Mouse (Mus musculus): ENCODE measurements around the gene Slc16a3. TPM values are rescaled to one million over a fixed set of nuclear protein-coding genes. Genes with fewer than 3 reads are reported as not detected.

Gene Slc16a3
- polyA plus RNA-seq, 1 experiment from 2014 or later: 81.7 TPM

DNA sequence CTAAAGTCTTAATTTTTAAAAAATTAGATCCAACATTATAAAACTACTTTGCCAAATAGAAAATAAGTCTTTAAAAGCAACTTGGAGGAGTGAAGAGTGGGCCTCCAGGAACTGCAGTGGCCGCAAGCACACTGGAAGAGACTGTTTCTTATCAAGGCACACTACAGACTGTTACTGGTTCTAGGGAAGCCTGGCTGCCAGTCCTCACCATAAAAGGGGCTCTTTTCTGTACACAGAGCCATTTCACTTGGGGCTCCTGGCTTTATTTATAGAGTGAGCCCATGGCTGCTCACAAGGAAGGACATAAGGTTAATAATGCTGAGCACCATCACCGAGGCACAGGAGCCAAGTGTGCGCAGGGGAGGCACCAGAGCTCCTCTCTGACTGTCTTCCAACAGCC lies 25.8 kb upstream of the Slc16a3 start:
- no peak for DNase-seq
- no peaks in the 10 kb centered on the region for H3K27me3 ChIP-seq
- peak overlapping the region; percentile 32; the same call in 1 of the 2 replicates for H3K27ac ChIP-seq
- peaks cover 6% of the 10 kb centered on the region for H3K4me1 ChIP-seq (replicated peaks)
- ATAC-seq (ENCODE audit: low read depth): no peak
- H3K9me3 ChIP-seq (replicated peaks): no peaks in the 10 kb centered on the region
- no peak overlapping the region for H3K9ac ChIP-seq
- H3K4me2 ChIP-seq: no peak overlapping the region
- peaks cover 49% of the 10 kb centered on the region for H3K36me3 ChIP-seq
- WGBS (ENCODE audit: insufficient replicate concordance): 76% methylated on average over 3 of the region's 3 CpGs
- no peak overlapping the region for H3K4me3 ChIP-seq (replicated peaks)

DNA sequence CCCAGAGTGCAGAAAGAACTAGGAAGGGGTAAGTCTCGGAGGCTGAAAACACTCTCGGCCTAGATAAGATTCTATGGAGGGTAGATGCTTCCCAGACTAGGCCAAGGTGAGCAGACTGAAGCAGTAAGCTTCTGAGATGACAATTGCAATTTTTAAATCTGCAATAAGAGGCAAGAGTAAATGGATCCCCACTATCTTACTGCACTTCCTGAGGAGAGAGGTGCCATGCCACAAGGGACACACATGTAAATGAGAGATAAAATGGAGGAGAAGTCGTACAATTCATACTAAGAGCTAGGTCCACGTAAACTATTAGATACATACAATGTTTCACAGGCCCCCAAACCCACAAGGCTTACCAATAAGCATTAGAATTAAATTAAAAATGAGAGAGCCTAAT lies 19.8 kb upstream of the Slc16a3 start:
- H3K27ac ChIP-seq: 0 out of 2 replicates have a peak overlapping the region, but pooled peaks have one; percentile 42
- H3K36me3 ChIP-seq: peaks cover 25% of the 10 kb centered on the region
- H3K4me2 ChIP-seq: no peak overlapping the region
- no peaks in the 10 kb centered on the region for H3K27me3 ChIP-seq
- no peak for ATAC-seq (ENCODE audit: low read depth)
- DNase-seq: no peak
- peaks cover 49% of the 10 kb centered on the region for H3K4me1 ChIP-seq (replicated peaks)
- H3K9me3 ChIP-seq (replicated peaks): no peaks in the 10 kb centered on the region
- H3K9ac ChIP-seq: peak overlapping the region; percentile 26; the same call in 1 of the 2 replicates
- 47% methylated on average over 4 of the region's 4 CpGs for WGBS (ENCODE audit: insufficient replicate concordance)
- no peak overlapping the region for H3K4me3 ChIP-seq (replicated peaks)

DNA sequence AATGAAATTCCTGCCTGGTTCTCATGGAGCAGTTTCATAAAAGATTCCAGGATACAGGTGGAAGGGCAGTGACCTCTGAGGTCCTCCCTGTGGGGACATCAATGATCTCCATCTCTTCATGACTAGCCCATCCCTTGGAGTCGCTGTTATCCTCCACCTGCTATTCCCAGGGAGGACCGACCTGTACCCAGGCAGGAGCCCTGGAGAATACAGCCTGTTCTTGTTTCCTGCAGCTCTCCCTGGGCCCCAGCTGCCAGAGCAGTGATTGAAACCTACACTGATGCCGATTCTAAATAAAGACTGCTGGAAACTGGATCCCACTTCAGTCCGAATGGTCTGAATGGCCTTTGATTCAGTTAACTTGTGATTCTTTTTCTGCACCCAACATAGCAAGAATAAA lies 16.8 kb upstream of the Slc16a3 start:
- DNase-seq (no peak), ATAC-seq (ENCODE audit: low read depth) (no peak)
- Histone ChIP-seq H3K4me3 (replicated peaks) (peak overlapping the region; percentile 78; the same call in 1 of the 2 replicates), H3K27ac (no peak overlapping the region), H3K4me1 (replicated peaks) (peaks cover 49% of the 10 kb centered on the region), H3K27me3 (no peaks in the 10 kb centered on the region), H3K9me3 (replicated peaks) (no peaks in the 10 kb centered on the region), H3K9ac (no peak overlapping the region), H3K36me3 (peaks cover 9% of the 10 kb centered on the region), H3K4me2 (0 out of 2 replicates have a peak overlapping the region, but pooled peaks have one; percentile 84)
- WGBS (ENCODE audit: insufficient replicate concordance): 87% methylated on average over 4 of the region's 4 CpGs

DNA sequence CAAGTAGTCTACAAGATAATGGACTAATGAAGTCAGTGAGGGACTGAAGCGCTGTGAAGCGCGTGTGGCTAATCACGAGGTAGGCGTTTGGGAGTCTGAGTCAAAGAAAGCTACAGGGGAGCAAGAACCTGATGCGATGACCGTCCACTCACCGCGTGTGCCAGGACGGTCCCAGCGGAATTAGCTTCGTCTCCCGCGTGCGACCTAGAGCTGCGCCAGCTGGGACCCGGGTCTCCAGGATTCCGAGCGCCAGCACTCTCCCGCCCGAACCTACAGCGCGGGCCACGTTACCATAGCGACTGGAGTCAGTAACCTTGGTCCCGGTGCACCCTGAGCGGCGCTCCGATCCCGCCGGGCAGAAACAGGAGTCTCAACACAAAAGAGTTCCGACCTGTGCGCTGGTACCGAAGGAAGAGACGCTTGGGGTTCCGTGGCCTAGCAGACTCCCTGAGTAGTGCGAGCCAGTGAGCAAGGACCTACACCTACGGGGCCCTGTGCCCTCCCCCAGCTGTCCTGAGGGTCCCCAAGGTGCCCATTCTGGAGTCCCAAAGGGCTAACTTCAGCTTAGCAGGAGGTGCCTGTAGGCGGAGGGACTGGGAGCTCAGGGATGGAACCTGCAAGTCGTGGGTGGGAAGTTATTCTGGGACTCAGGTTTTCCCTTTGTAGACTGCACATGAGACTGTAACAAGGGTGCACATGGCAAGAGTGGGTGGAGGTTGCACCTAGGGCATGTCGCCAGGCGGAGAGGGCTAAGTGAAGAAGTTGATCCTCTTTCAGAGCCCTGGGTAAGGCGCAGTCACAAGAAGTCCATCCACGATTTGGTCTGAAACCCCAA lies 15.5 kb upstream of the Slc16a3 start, which contains the start of gene Ccdc57:
Ccdc57 (minus strand) TSS at position 309 of the 835 bp plus-strand sequence.
- Histone ChIP-seq H3K4me3 (replicated peaks) (peak within 1 kb of the TSS; percentile 78), H3K4me2 (peak within 1 kb of the TSS; percentile 84), H3K9me3 (replicated peaks) (no peaks in the 10 kb centered on the region), H3K4me1 (replicated peaks) (peaks cover 50% of the 10 kb centered on the region), H3K27ac (peak within 1 kb of the TSS; percentile 58), H3K9ac (peak within 1 kb of the TSS; percentile 77), H3K36me3 (peaks cover 9% of the 10 kb centered on the region), H3K27me3 (no peaks in the 10 kb centered on the region)
- DNase-seq: peak; percentile 77
- ATAC-seq (ENCODE audit: low read depth): peak; percentile 87
- 9% methylated on average over 44 of the region's 44 CpGs for whole genome bisulfite sequencing (ENCODE audit: insufficient replicate concordance)

DNA sequence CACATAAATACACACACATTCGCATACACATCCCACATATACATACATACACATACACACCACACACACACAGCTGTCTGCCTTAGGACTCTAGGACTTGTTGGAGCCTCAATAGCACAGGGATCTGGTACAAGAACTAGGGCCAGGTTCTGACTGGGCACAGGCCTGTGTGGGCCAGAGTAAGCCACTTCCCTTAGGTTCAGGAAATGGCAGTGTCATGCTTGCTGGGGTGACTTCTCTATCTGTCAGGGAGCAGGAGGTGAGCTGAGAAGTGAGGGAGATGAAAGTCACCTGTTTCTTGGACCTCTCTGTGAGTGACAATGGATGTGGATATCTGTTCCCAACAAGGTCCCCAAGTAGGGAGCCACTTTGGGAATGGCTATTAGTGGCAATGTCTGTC lies 10.3 kb upstream of the Slc16a3 start:
- Histone ChIP-seq H3K27ac (peak overlapping the region; percentile 45), H3K9ac (peak overlapping the region; percentile 49; the same call in 1 of the 2 replicates)

DNA sequence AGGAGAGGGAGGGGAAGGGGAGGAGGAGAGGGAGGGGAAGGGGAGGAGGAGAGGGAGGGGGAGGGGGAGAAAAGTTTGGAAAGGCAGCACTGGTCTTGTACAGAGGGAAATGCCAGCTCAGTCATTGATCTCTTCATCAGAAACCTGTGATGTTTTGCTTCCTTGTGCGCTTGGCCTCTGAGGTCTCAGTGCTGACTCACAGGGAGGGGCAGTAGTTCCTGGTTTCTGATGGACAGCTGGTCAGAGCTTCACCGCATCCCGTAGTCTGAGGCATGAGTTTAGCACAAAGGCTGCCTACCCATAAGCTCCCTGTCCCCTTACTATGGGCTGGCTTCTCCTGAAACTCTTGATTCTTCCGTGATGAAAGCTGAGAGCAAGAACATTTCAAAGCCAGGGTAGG lies 9.5 kb upstream of the Slc16a3 start:
- peak overlapping the region; percentile 82 for H3K27ac ChIP-seq
- H3K9me3 ChIP-seq (replicated peaks): no peaks in the 10 kb centered on the region
- H3K9ac ChIP-seq: peak overlapping the region; percentile 22; the same call in 1 of the 2 replicates
- H3K4me1 ChIP-seq (replicated peaks): peaks cover 26% of the 10 kb centered on the region
- DNase-seq: peak; percentile 56
- 3% methylated on average over 4 of the region's 4 CpGs for WGBS (ENCODE audit: insufficient replicate concordance)
- no peaks in the 10 kb centered on the region for H3K36me3 ChIP-seq
- H3K4me3 ChIP-seq (replicated peaks): no peak overlapping the region
- ATAC-seq (ENCODE audit: low read depth): peak; percentile 81
- peak overlapping the region; percentile 38 for H3K4me2 ChIP-seq
- peaks cover 6% of the 10 kb centered on the region for H3K27me3 ChIP-seq

More for the DNA sequence above, 10.3 kb upstream of the Slc16a3 start:
- 79% methylated on average over 1 of the region's 1 CpGs for WGBS (ENCODE audit: insufficient replicate concordance)
- Histone ChIP-seq H3K4me1 (replicated peaks) (peaks cover 30% of the 10 kb centered on the region), H3K4me3 (replicated peaks) (no peak overlapping the region), H3K4me2 (peak overlapping the region; percentile 37), H3K36me3 (no peaks in the 10 kb centered on the region), H3K27me3 (no peaks in the 10 kb centered on the region), H3K9me3 (replicated peaks) (no peaks in the 10 kb centered on the region)
- peak; percentile 81 for ATAC-seq (ENCODE audit: low read depth)
- no peak for DNase-seq

DNA sequence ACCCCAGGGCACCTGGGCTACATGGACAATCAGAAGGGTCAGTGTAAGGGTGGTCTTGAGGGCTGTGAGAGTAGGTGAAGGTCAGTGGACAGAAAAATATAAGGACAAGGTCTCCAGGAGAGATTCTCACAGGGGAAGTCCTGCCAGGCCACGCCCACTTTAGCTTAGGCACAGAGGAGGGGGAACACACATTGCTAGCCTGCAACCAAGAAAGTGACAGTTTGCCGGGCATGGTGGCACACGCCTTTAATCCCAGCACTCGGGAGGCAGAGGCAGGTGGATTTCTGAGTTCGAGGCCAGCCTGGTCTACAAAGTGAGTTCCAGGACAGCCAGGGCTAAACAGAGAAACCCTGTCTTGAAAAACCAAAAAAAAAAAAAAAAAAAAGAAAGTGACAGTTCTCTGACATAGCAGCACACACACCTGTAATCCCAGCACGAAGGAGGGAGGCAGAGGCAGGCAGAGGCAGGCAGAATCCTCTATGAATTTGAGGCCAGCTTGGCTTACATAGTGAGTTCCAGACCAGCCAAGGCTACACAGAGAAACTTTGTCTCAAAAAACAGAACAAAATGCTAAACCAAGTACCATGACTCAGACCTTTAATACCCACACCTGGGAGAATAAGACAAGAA lies 8.5 kb upstream of the Slc16a3 start:
- H3K27me3 ChIP-seq: peaks cover 16% of the 10 kb centered on the region
- 24% methylated on average over 6 of the region's 6 CpGs for WGBS (ENCODE audit: insufficient replicate concordance)
- H3K4me3 ChIP-seq (replicated peaks): no peak overlapping the region
- no peak overlapping the region for H3K9ac ChIP-seq
- peak overlapping the region; percentile 82 for H3K27ac ChIP-seq
- H3K4me2 ChIP-seq: peak overlapping the region; percentile 38
- H3K4me1 ChIP-seq (replicated peaks): peaks cover 26% of the 10 kb centered on the region
- peak; percentile 6; the same call in 1 of the 2 replicates for ATAC-seq (ENCODE audit: low read depth)
- DNase-seq: no peak
- no peaks in the 10 kb centered on the region for H3K36me3 ChIP-seq
- no peaks in the 10 kb centered on the region for H3K9me3 ChIP-seq (replicated peaks)

DNA sequence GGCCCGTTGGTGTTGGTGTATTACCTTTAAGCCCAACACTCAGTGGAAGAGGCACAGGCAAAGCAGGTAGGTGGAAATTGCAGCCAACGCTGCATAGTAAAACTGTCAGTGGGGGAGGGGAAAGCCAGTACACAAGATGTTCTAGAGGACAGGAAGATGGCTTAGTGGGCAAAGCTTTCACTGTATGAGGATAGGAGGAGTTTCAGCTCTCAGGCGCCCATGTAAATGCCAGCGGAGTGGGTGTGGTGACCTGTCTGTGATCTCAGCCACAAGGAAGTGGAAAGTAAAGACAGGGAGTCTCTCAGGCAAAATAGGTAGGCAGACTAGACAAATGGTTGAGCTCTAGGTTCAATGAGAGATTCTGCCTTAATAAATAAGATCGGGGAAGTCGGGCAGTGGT lies 7.3 kb upstream of the Slc16a3 start:
- ATAC-seq (ENCODE audit: low read depth) (no peak), DNase-seq (no peak)
- Histone ChIP-seq H3K27ac (no peak overlapping the region; the same call in 1 of the 2 replicates), H3K27me3 (peaks cover 24% of the 10 kb centered on the region), H3K36me3 (no peaks in the 10 kb centered on the region), H3K9me3 (replicated peaks) (no peaks in the 10 kb centered on the region), H3K4me3 (replicated peaks) (no peak overlapping the region), H3K9ac (no peak overlapping the region), H3K4me2 (no peak overlapping the region), H3K4me1 (replicated peaks) (peaks cover 26% of the 10 kb centered on the region)
- WGBS (ENCODE audit: insufficient replicate concordance): 75% methylated on average over 6 of the region's 6 CpGs

DNA sequence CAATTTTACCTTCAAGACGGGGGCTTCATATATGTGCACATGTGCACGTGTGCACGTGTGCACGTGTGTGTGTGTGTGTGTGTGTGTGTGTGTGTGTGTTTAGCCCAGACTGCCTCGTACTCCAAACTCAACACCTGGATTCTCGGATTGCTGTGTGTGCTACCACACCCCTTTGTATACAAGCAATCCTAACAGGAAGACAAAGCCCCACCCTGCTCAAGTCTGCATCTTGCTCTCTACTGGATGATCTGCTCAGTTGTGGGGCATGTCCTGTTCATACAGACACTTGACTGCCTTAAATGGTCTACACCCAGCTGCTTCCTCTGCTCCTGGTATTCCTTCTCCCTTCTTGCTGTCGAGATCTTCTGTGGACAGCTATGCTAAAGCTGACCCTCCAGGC lies 3.0 kb upstream of the Slc16a3 start:
- DNase-seq (no peak), ATAC-seq (ENCODE audit: low read depth) (no peak)
- WGBS (ENCODE audit: insufficient replicate concordance): 62% methylated on average over 7 of the region's 7 CpGs
- Histone ChIP-seq H3K27me3 (peaks cover 39% of the 10 kb centered on the region), H3K4me1 (replicated peaks) (peaks cover 32% of the 10 kb centered on the region), H3K36me3 (no peaks in the 10 kb centered on the region), H3K4me2 (no peak overlapping the region), H3K27ac (no peak overlapping the region), H3K9ac (no peak overlapping the region), H3K4me3 (replicated peaks) (no peak overlapping the region), H3K9me3 (replicated peaks) (no peaks in the 10 kb centered on the region)

DNA sequence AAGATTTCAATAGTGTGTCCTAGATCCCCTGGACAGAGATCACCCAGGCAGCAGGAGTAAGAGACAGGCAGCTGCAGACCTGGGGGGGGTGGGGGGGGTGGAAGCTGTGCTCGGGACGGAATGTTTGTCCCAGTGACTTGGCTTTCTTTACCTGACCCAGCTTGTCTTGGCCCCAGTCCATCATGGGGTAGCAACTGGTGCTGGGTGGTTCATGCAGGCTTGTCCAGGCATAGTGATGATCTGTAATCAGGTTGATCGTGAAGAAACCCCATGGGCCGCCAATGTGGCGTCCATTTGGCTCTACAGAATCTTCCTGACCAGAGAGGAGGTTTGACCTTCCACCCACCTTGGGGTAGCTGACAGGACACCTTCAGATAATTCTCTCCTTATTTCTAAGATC lies 2.4 kb upstream of the Slc16a3 start:
- Histone ChIP-seq H3K9me3 (replicated peaks) (no peaks in the 10 kb centered on the region), H3K4me1 (replicated peaks) (peaks cover 35% of the 10 kb centered on the region), H3K4me3 (replicated peaks) (no peak overlapping the region), H3K27ac (no peak overlapping the region), H3K36me3 (no peaks in the 10 kb centered on the region), H3K27me3 (peaks cover 39% of the 10 kb centered on the region), H3K4me2 (no peak overlapping the region), H3K9ac (no peak overlapping the region)
- ATAC-seq (ENCODE audit: low read depth): no peak
- no peak for DNase-seq
- WGBS (ENCODE audit: insufficient replicate concordance): 81% methylated on average over 5 of the region's 5 CpGs
